Mouse (Mus musculus) layer of hippocampus, adult 9-10 months (tissue): ENCODE measurements at regions not wholly inside any gene's neighbourhood (a gene's known extent, or its start where the extent isn't known, plus 50 kb on each side); places are given as distances from the start of the nearest gene placed in this dataset.
"Not testable (repeated sequence)": the region's sequence is repeated elsewhere in the genome, so short reads cannot be mapped to it uniquely, and the experiment has no call there.

Experiments
- DNase-seq: peaks from one replicate; pipeline ENCODE4 v3.0.0; 2022; ENCODE audit warnings: low spot score

DNA sequence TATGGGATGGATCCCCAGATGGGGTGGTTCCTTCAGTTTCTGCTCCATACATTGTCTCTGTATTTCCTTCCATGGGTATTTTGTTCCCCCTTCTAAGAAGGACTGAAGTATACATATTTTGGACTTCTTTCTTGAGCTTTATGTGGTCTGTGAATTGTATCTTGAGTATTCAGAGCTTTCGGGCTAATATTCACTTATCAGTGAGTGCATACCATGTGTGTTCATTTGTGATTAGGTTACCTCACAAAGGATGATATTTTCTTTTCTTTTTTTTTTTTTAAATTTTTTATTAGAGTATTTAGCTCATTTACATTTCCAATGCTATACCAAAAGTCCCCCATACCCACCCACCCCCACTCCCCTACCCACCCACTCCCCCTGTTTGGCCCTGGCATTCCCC lies 657.8 kb downstream of the Kcnt2 start:
- DNase-seq: not testable (repeated sequence)

DNA sequence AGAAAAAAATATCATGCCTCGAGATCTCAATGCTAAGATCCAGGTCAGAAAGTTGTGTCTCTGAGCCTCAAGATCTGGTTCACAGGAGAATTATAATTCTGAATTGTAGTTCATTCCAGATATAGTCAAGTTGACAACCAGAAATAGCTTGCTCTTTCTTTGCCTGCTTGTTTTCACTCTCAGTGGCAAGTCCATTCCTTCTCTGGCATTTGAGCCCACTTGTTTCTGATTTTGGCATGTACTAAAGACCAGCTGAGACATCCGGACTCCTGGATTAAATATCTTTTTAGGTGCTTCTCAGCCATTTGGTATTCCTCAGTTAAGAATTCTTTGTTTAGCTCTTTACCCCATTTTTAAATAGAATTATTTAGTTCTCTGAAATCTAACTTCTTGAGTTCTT lies 667.6 kb downstream of the Kcnt2 start:
- no peak for DNase-seq

- DNase-seq: peak; percentile 3
These were observed 694.4 kb downstream of the Kcnt2 start for GRCm38 (mm10) chr1:140940348-140940747.

DNA sequence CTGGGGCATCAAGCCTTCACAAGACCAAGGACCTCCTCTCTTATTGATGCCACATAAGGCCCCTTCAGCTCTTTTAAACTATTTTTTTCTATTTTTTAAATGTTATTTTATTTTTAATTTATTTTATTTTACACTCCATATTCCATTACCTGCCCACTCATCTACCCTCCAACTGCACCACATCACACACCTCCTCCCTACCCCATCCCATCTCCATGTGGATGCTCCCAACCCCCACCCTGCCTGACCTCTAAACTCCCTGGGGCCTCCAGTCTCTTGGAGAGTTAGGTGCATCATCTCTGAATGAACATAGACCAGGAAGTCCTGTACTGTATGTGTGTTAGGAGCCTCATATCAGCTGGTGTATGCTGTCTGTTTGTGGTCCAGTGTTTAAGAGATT lies 712.9 kb downstream of the Kcnt2 start:
- DNase-seq: no peak

- DNase-seq: no peak
These were observed 755.9 kb downstream of the Kcnt2 start for GRCm38 (mm10) chr1:141001821-141002220.
